Mouse (Mus musculus): ENCODE data around the gene Celf5.

GRCm38 (mm10) chr10:81460471-81460870 is 22.0 kb downstream of the Celf5 start:
- TF ChIP-seq CTCF (IDR thresholded peaks at IDR 0.05; ENCODE audit: low read depth) (no peak), EP300 (IDR thresholded peaks at IDR 0.05; ENCODE audit: low read depth) (no peak)
